ENCODE assay signal across 8 mouse cellular contexts in genomic region chr14:8242388-8242920, GRCm38 (mm10). TPM values are rescaled to one million over a fixed set of nuclear protein-coding genes. Genes with fewer than 3 reads are reported as not detected.
DNase-seq lines count a peak whose midpoint lies in the region; ATAC-seq and TF ChIP-seq lines count a peak whose summit lies in the region.

No protein-coding gene starts in this region.

- H3K9ac ChIP-seq in forebrain, embryonic 11.5 days (ENCODE audit: low read length), result no peak overlapping the region
- peak overlapping the region; percentile 27; the same call in 1 of the 2 replicates for H3K9ac ChIP-seq in intestine, embryonic 16.5 days (ENCODE audit: low read depth, low read length)
- H3K9ac ChIP-seq in neural tube, embryonic 13.5 days, result peak overlapping the region; percentile 26; the same call in 1 of the 2 replicates

- no peak overlapping the region for H3K4me3 ChIP-seq in forebrain, embryonic 11.5 days (ENCODE audit: low read depth, low read length)
- no peak overlapping the region for H3K4me3 ChIP-seq in intestine, embryonic 16.5 days (ENCODE audit: low read length)
- no peak overlapping the region for H3K4me3 ChIP-seq in neural tube, embryonic 13.5 days

- H3K9me3 ChIP-seq in forebrain, embryonic 11.5 days (ENCODE audit: control insufficient read depth, low read length), result no peaks in the 10 kb centered on the region
- no peaks in the 10 kb centered on the region for H3K9me3 ChIP-seq in intestine, embryonic 16.5 days (ENCODE audit: control insufficient read depth, low read length)
- no peaks in the 10 kb centered on the region for H3K9me3 ChIP-seq in neural tube, embryonic 13.5 days

- no peaks in the 10 kb centered on the region for H3K27me3 ChIP-seq in forebrain, embryonic 11.5 days (ENCODE audit: control insufficient read depth, insufficient read depth, low read length)
- no peaks in the 10 kb centered on the region for H3K27me3 ChIP-seq in intestine, embryonic 16.5 days (replicated peaks; ENCODE audit: control insufficient read depth, insufficient read depth, low read length)
- no peaks in the 10 kb centered on the region for H3K27me3 ChIP-seq in neural tube, embryonic 13.5 days

- peak; percentile 37 for DNase-seq in adrenal gland, postnatal 25 days
- no peak for DNase-seq in adrenal gland, adult 2 months
- DNase-seq in brain, embryonic 14.5 days (ENCODE audit: low read depth), result peak; percentile 63
- no peak for DNase-seq in forebrain, embryonic 11.5 days (ENCODE audit: low spot score)
- DNase-seq in liver, result peak; percentile 36
- no peak for DNase-seq in gastrocnemius, postnatal 25 days

- H3K4me1 ChIP-seq in forebrain, embryonic 11.5 days (replicated peaks; ENCODE audit: control insufficient read depth, insufficient read depth, low read length), result no peaks in the 10 kb centered on the region
- no peaks in the 10 kb centered on the region for H3K4me1 ChIP-seq in intestine, embryonic 16.5 days (ENCODE audit: control insufficient read depth, insufficient read depth, low read length)
- H3K4me1 ChIP-seq in neural tube, embryonic 13.5 days (replicated peaks), result no peaks in the 10 kb centered on the region

- H3K4me2 ChIP-seq in forebrain, embryonic 11.5 days (ENCODE audit: low read depth, low read length, severe bottlenecking), result no peak overlapping the region
- H3K4me2 ChIP-seq in intestine, embryonic 16.5 days (ENCODE audit: low read depth, low read length), result no peak overlapping the region
- no peak overlapping the region for H3K4me2 ChIP-seq in neural tube, embryonic 13.5 days

- no peak for TF ChIP-seq POLR2A in brain, embryonic 14.5 days (IDR thresholded peaks at IDR 0.05; ENCODE audit: borderline replicate concordance, extremely low read depth, insufficient read depth, insufficient read length, poor library complexity, severe bottlenecking)

- WGBS in forebrain, embryonic 11.5 days, result 58% methylated on average over 5 of the region's 5 CpGs
- WGBS in intestine, embryonic 16.5 days, result 52% methylated on average over 5 of the region's 5 CpGs
- WGBS in neural tube, embryonic 13.5 days, result 57% methylated on average over 5 of the region's 5 CpGs

- peak; percentile 61 for TF ChIP-seq CTCF in brain, embryonic 14.5 days (IDR thresholded peaks at IDR 0.05; ENCODE audit: borderline replicate concordance, extremely low read depth, insufficient read depth, insufficient read length)

- no peaks in the 10 kb centered on the region for H3K36me3 ChIP-seq in forebrain, embryonic 11.5 days (ENCODE audit: control insufficient read depth, insufficient read depth, low read length)
- no peaks in the 10 kb centered on the region for H3K36me3 ChIP-seq in intestine, embryonic 16.5 days (ENCODE audit: control insufficient read depth, insufficient read depth, low read length)
- H3K36me3 ChIP-seq in neural tube, embryonic 13.5 days, result no peaks in the 10 kb centered on the region

- ATAC-seq in forebrain, embryonic 11.5 days (replicated peaks; ENCODE audit: low FRiP score), result 0 out of 2 replicates have a peak, but pooled peaks have one; percentile 30
- ATAC-seq in intestine, embryonic 16.5 days, result peak; percentile 59; the same call in 1 of the 2 replicates
- peak; percentile 71 for ATAC-seq in neural tube, embryonic 13.5 days (ENCODE audit: low read depth)

- H3K27ac ChIP-seq in forebrain, embryonic 11.5 days (ENCODE audit: low read depth, low read length), result no peak overlapping the region
- H3K27ac ChIP-seq in intestine, embryonic 16.5 days (ENCODE audit: low read length), result no peak overlapping the region
- H3K27ac ChIP-seq in neural tube, embryonic 13.5 days (replicated peaks), result no peak overlapping the region

RNA-seq across cellular contexts. Expression of gene Acox2, which starts 16.7 kb away (rescaled TPM):
- 0.43 and 1.5 TPM in 2 replicates for total RNA-seq in adrenal gland, postnatal 25 days (2021)
- under 1 TPM in 1 of 2 experiments, not detected in 1; 0.78 TPM for total RNA-seq in adrenal gland, adult 2 months (2021)
- polyA plus RNA-seq in adrenal gland, adult 2 months (2012; rRNA removed), result 0.46 and 1.9 TPM in 2 replicates
- polyA plus RNA-seq in brain, embryonic 14.5 days (2012; rRNA removed), result not detected in 2 replicates
- polyA plus RNA-seq in forebrain, embryonic 11.5 days (2014; fragmentation: Nextera tagmentation; extraction: Ambion mirVana), result not detected in 2 replicates
- 1.1 and 1.4 TPM in 2 replicates for polyA plus RNA-seq in intestine, embryonic 16.5 days (2015; fragmentation: Nextera tagmentation; extraction: Ambion mirVana)
- 0.36 TPM in 1 of 2 replicates, not detected in the other for polyA plus RNA-seq in neural tube, embryonic 13.5 days (2015; fragmentation: Nextera tagmentation; extraction: Ambion mirVana)
- total RNA-seq in gastrocnemius, postnatal 25 days (2021), result under 1 TPM in 1 of 2 experiments, not detected in 1; 0.35 TPM

RNA-seq across cellular contexts. Expression of gene Kctd6, which starts 28.5 kb away (rescaled TPM):
- total RNA-seq in adrenal gland, postnatal 25 days (2021), result 12.9 and 13.7 TPM in 2 replicates
- total RNA-seq in adrenal gland, adult 2 months (2021), result 10 to 100 TPM; 14.3 to 16.3 TPM
- polyA plus RNA-seq in adrenal gland, adult 2 months (2012; rRNA removed), result 3.6 and 4.0 TPM in 2 replicates
- 15.0 and 16.9 TPM in 2 replicates for polyA plus RNA-seq in brain, embryonic 14.5 days (2012; rRNA removed)
- polyA plus RNA-seq in forebrain, embryonic 11.5 days (2014; fragmentation: Nextera tagmentation; extraction: Ambion mirVana), result 13.7 and 14.3 TPM in 2 replicates
- 2.1 and 2.2 TPM in 2 replicates for polyA plus RNA-seq in intestine, embryonic 16.5 days (2015; fragmentation: Nextera tagmentation; extraction: Ambion mirVana)
- polyA plus RNA-seq in neural tube, embryonic 13.5 days (2015; fragmentation: Nextera tagmentation; extraction: Ambion mirVana), result 14.5 and 18.7 TPM in 2 replicates
- 1 to 10 TPM; 5.7 to 6.8 TPM for total RNA-seq in gastrocnemius, postnatal 25 days (2021)

Comparison
In these comparisons a context has a peak if more than half of its experiments do, and no peak if none do; other contexts are left out.
1. DNase-seq: peak in adrenal gland, postnatal 25 days (single experiment), brain, embryonic 14.5 days (single experiment) and liver (single experiment); none in adrenal gland, adult 2 months (single experiment), forebrain, embryonic 11.5 days (single experiment) and gastrocnemius, postnatal 25 days (single experiment).
2. Peak in every context shown above with its lines, with median percentiles within 50 percentile points of each other: ATAC-seq.